Mouse (Mus musculus): Measurements from ENCODE around the gene D10Wsu102e.

- TF ChIP-seq CTCF (IDR thresholded peaks at IDR 0.05; ENCODE audit: insufficient read depth, low read length) (no peak), POLR2A (IDR thresholded peaks at IDR 0.05; ENCODE audit: borderline replicate concordance, extremely low read depth, low read depth, low read length) (no peak)
Measured at GRCm38 (mm10) chr10:83326648-83327285, 33.3 kb upstream of the D10Wsu102e start.
